Mouse (Mus musculus) heart, adult 2 months (tissue): ENCODE measurements at regions not wholly inside any gene's neighbourhood (a gene's known extent, or its start where the extent isn't known, plus 50 kb on each side); places are given as distances from the start of the nearest gene placed in this dataset.

Experiments
- DNase-seq, 2 experiments: peaks; one replicate each; pipeline ENCODE4 v3.0.0; 2021
- H3K27ac ChIP-seq: fragments of 200-600 bp; 2 replicates; pipeline ENCODE4 v1.8.1; 2022
- H3K27me3 ChIP-seq: fragments of 200-500 bp; 2 replicates; pipeline ENCODE4 v1.6.1; 2012; ENCODE audit warnings: mild to moderate bottlenecking, low read length, inconsistent platforms, mixed read lengths; ENCODE audit not compliant: control insufficient read depth, insufficient read depth
- H3K36me3 ChIP-seq: fragments of 200-500 bp; 2 replicates; pipeline ENCODE4 v1.6.1; 2012; ENCODE audit warnings: low read length, inconsistent platforms; ENCODE audit not compliant: control insufficient read depth, insufficient read depth
- H3K4me1 ChIP-seq: fragments of 200-500 bp; 2 replicates; pipeline ENCODE4 v1.6.1; 2011; ENCODE audit warnings: low read length; ENCODE audit not compliant: control insufficient read depth, insufficient read depth
- H3K4me3 ChIP-seq: fragments of 200-600 bp; 2 replicates; pipeline ENCODE4 v1.8.1; 2022
- H3K79me2 ChIP-seq: fragments of 200-500 bp; replicated peaks from 2 replicates; pipeline ENCODE4 v1.6.1; 2012; ENCODE audit warnings: mild to moderate bottlenecking, inconsistent platforms, low read length, moderate library complexity, mixed read lengths; ENCODE audit not compliant: control insufficient read depth, insufficient read depth
- H3K9ac ChIP-seq: fragments of 200-500 bp; 2 replicates; pipeline ENCODE4 v1.6.1; 2012; ENCODE audit warnings: low read depth, mild to moderate bottlenecking, control low read depth, inconsistent platforms, low read length, mixed read lengths
- CTCF ChIP-seq: fragments of 200-600 bp; IDR thresholded peaks from 2 replicates; pipeline ENCODE4 v1.8.1; 2022; ENCODE audit warnings: antibody characterized with exemption, mild to moderate bottlenecking, moderate library complexity
- EP300 ChIP-seq: fragments of 200-500 bp; IDR thresholded peaks from 2 replicates; pipeline ENCODE4 v1.6.1; 2011; ENCODE audit warnings: low read depth, low read length, control low read depth; ENCODE audit not compliant: insufficient read depth
- POLR2A ChIP-seq: fragments of 200-500 bp; IDR thresholded peaks from 2 replicates; pipeline ENCODE4 v1.6.1; 2011; ENCODE audit warnings: mild to moderate bottlenecking, low read depth, low read length, control low read depth; ENCODE audit not compliant: insufficient read depth
- WGBS: fragments of 180-500 bp; shearing (Covaris S2); methylation state at CpG from one replicate; pipeline ENCODE4 v1.1.7; 2018; 5-methylcytosine and 5-hydroxymethylcytosine counted together
- intact Hi-C: fragments of 180-260 bp; cut with DNase I; formaldehyde crosslinking; loops from one replicate; pipeline ENCODE4 v1.15.1; 2025

GRCm38 (mm10) chr9:26539042-26539441, 194.5 kb upstream of the B3gat1 start:
- no peak overlapping the region for H3K4me3 ChIP-seq
- no peak for DNase-seq
- H3K36me3 ChIP-seq: no peaks in the 10 kb centered on the region
- H3K27ac ChIP-seq: no peak overlapping the region
- no peaks in the 10 kb centered on the region for H3K79me2 ChIP-seq
- no peaks in the 10 kb centered on the region for H3K4me1 ChIP-seq
- no peak for TF ChIP-seq POLR2A
- no peak for TF ChIP-seq EP300
- no peak for TF ChIP-seq CTCF
- intact Hi-C loops: no loop called here
- H3K27me3 ChIP-seq: no peaks in the 10 kb centered on the region
- WGBS: 85% methylated on average over 2 of the region's 2 CpGs
- no peak overlapping the region for H3K9ac ChIP-seq

GRCm38 (mm10) chr9:26548328-26548922, 185.1 kb upstream of the B3gat1 start:
- 27% methylated on average over 4 of the region's 4 CpGs for WGBS
- H3K79me2 ChIP-seq: no peaks in the 10 kb centered on the region
- H3K27me3 ChIP-seq: no peaks in the 10 kb centered on the region
- TF ChIP-seq EP300 (no peak), CTCF (no peak), POLR2A (no peak)
- H3K4me1 ChIP-seq: peaks cover 3% of the 10 kb centered on the region
- H3K4me3 ChIP-seq: no peak overlapping the region
- DNase-seq: peak; percentile 35 to 49
- H3K36me3 ChIP-seq: no peaks in the 10 kb centered on the region
- peak overlapping the region; percentile 41; the same call in 1 of the 2 replicates for H3K9ac ChIP-seq
- no peak overlapping the region; the same call in 1 of the 2 replicates for H3K27ac ChIP-seq
- intact Hi-C loops: no loop called here

GRCm38 (mm10) chr9:26549118-26549517, 184.4 kb upstream of the B3gat1 start:
- no peaks in the 10 kb centered on the region for H3K79me2 ChIP-seq
- intact Hi-C loops: no loop called here
- no peak for DNase-seq
- no peak overlapping the region for H3K4me3 ChIP-seq
- WGBS: 67% methylated on average over 4 of the region's 4 CpGs
- peaks cover 3% of the 10 kb centered on the region for H3K4me1 ChIP-seq
- no peak overlapping the region for H3K9ac ChIP-seq
- no peaks in the 10 kb centered on the region for H3K27me3 ChIP-seq
- H3K36me3 ChIP-seq: no peaks in the 10 kb centered on the region
- no peak for TF ChIP-seq POLR2A
- no peak for TF ChIP-seq CTCF
- TF ChIP-seq EP300: no peak
- no peak overlapping the region for H3K27ac ChIP-seq

- TF ChIP-seq POLR2A (no peak), CTCF (no peak), EP300 (no peak)
- intact Hi-C loops: no loop called here
- no peak for DNase-seq
These were observed 184.0 kb upstream of the B3gat1 start for GRCm38 (mm10) chr9:26549551-26549950.

GRCm38 (mm10) chr9:26575990-26576389, 157.5 kb upstream of the B3gat1 start:
- Histone ChIP-seq H3K4me1 (no peaks in the 10 kb centered on the region), H3K36me3 (no peaks in the 10 kb centered on the region), H3K4me3 (no peak overlapping the region), H3K27ac (no peak overlapping the region), H3K27me3 (no peaks in the 10 kb centered on the region), H3K9ac (no peak overlapping the region), H3K79me2 (no peaks in the 10 kb centered on the region)
- WGBS: 89% methylated on average over 6 of the region's 6 CpGs
- intact Hi-C loops: no loop called here
- TF ChIP-seq EP300 (no peak), POLR2A (no peak), CTCF (no peak)
- no peak for DNase-seq

More at GRCm38 (mm10) chr9:26549551-26549950, 184.0 kb upstream of the B3gat1 start:
- 71% methylated on average over 2 of the region's 2 CpGs for WGBS
- Histone ChIP-seq H3K9ac (no peak overlapping the region), H3K27ac (no peak overlapping the region), H3K4me1 (peaks cover 3% of the 10 kb centered on the region), H3K79me2 (no peaks in the 10 kb centered on the region), H3K27me3 (no peaks in the 10 kb centered on the region), H3K36me3 (no peaks in the 10 kb centered on the region), H3K4me3 (no peak overlapping the region)

- no peak for DNase-seq
- Histone ChIP-seq H3K9ac (no peak overlapping the region), H3K27me3 (no peaks in the 10 kb centered on the region), H3K27ac (no peak overlapping the region), H3K4me3 (no peak overlapping the region), H3K36me3 (no peaks in the 10 kb centered on the region), H3K4me1 (no peaks in the 10 kb centered on the region), H3K79me2 (no peaks in the 10 kb centered on the region)
- WGBS: 72% methylated on average over 1 of the region's 1 CpGs
- no peak for TF ChIP-seq EP300
- no peak for TF ChIP-seq CTCF
- TF ChIP-seq POLR2A: no peak
- intact Hi-C loops: no loop called here
These were observed 131.5 kb upstream of the B3gat1 start for GRCm38 (mm10) chr9:26601979-26602378.
